Mouse (Mus musculus) CH12.LX (cell line): Measurements from ENCODE around the gene Sh3bgrl2. TPM values are rescaled to one million over a fixed set of nuclear protein-coding genes. Genes with fewer than 3 reads are reported as not detected.

ENCODE experiments used
- DNase-seq: peaks from one replicate; pipeline ENCODE4 v3.0.0-alpha.2; 2013; ENCODE audit errors: extremely low read depth
- H3K27ac ChIP-seq: 2 replicates; pipeline ENCODE4 v1.5.1; 2012; ENCODE audit warnings: low read depth, mild to moderate bottlenecking, control low read depth, moderate library complexity; ENCODE audit not compliant: insufficient read depth
- H3K27me3 ChIP-seq: replicated peaks from 2 replicates; pipeline ENCODE3; 2012; ENCODE audit warnings: inconsistent platforms
- H3K36me3 ChIP-seq, 2 experiments: replicated peaks in 1 of 2; 2 replicates each; pipeline versions ENCODE3 to v1.6.1; 2012; ENCODE audit warnings: inconsistent platforms in 1 of 2, low read length in 1 of 2, mild to moderate bottlenecking in 1 of 2, mixed read lengths in 1 of 2, moderate library complexity in 1 of 2; ENCODE audit not compliant: control insufficient read depth in 1 of 2, insufficient read depth in 1 of 2
- H3K4me1 ChIP-seq, 2 experiments: 2 replicates each; pipeline ENCODE4 v1.6.1; 2012; ENCODE audit warnings: inconsistent platforms in 1 of 2, moderate library complexity in 1 of 2; ENCODE audit not compliant: insufficient read depth in 2 of 2, control insufficient read depth in 1 of 2
- H3K4me2 ChIP-seq: 2 replicates; pipeline ENCODE4 v1.6.1; 2012; ENCODE audit warnings: low read depth, mild to moderate bottlenecking, control low read depth; ENCODE audit not compliant: poor library complexity, insufficient read depth, severe bottlenecking
- H3K4me3 ChIP-seq, 3 experiments: fragments of 150-350 bp in 1 of 3; sonication (generic) in 1 of 3; replicated peaks in 1 of 3; 2 replicates each; pipeline versions ENCODE3 to v1.5.1; 2011 to 2012; ENCODE audit warnings: low read depth in 2 of 3, low read length in 2 of 3, mild to moderate bottlenecking in 2 of 3, moderate library complexity in 2 of 3, control low read depth in 1 of 3, improper control_type of control experiment in 1 of 3, inconsistent platforms in 1 of 3, mixed read lengths in 1 of 3; ENCODE audit not compliant: poor library complexity in 1 of 3
- H3K79me2 ChIP-seq: replicated peaks from 2 replicates; pipeline ENCODE4 v1.6.1; 2012; ENCODE audit warnings: mild to moderate bottlenecking, moderate library complexity; ENCODE audit not compliant: control insufficient read depth, poor library complexity, insufficient read depth, severe bottlenecking; ENCODE audit errors: extremely low read depth
- H3K9ac ChIP-seq: 2 replicates; pipeline ENCODE4 v1.6.1; 2012; ENCODE audit warnings: low read depth, mild to moderate bottlenecking, control low read depth, moderate library complexity; ENCODE audit not compliant: insufficient read depth
- H3K9me3 ChIP-seq: replicated peaks from 2 replicates; pipeline ENCODE3; 2012; ENCODE audit warnings: low read length, inconsistent platforms, mixed read lengths
- CHD2 ChIP-seq: IDR thresholded peaks from 2 replicates; pipeline ENCODE4 v1.6.1; 2011; ENCODE audit warnings: low read length, improper control_type of control experiment
- HCFC1 ChIP-seq: IDR thresholded peaks from 2 replicates; pipeline ENCODE4 v1.6.1; 2012; ENCODE audit warnings: low read depth, mild to moderate bottlenecking, inconsistent platforms, low read length, improper control_type of control experiment
- IRF4 ChIP-seq: IDR thresholded peaks from 2 replicates; pipeline ENCODE4 v1.6.1; 2014; ENCODE audit warnings: low read depth, mild to moderate bottlenecking, inconsistent platforms, low read length, improper control_type of control experiment
- JUN ChIP-seq: IDR thresholded peaks from 2 replicates; pipeline ENCODE4 v1.6.1; 2011; ENCODE audit warnings: low read depth, mild to moderate bottlenecking, low read length, improper control_type of control experiment, moderate library complexity; ENCODE audit not compliant: insufficient read depth
- KAT2A ChIP-seq: IDR thresholded peaks from 2 replicates; pipeline ENCODE4 v1.6.1; 2012; ENCODE audit warnings: low read length, improper control_type of control experiment, inconsistent platforms; ENCODE audit not compliant: insufficient replicate concordance
- MAFK ChIP-seq: IDR thresholded peaks from 2 replicates; pipeline ENCODE4 v1.6.1; 2011; ENCODE audit warnings: low read length, improper control_type of control experiment; ENCODE audit not compliant: insufficient replicate concordance
- MAX ChIP-seq: IDR thresholded peaks from 2 replicates; pipeline ENCODE4 v1.6.1; 2011; ENCODE audit warnings: low read length, improper control_type of control experiment
- MAZ ChIP-seq: IDR thresholded peaks from 2 replicates; pipeline ENCODE4 v1.6.1; 2012; ENCODE audit warnings: low read depth, mild to moderate bottlenecking, inconsistent platforms, low read length, improper control_type of control experiment, moderate library complexity
- NRF1 ChIP-seq: IDR thresholded peaks from 2 replicates; pipeline ENCODE4 v1.6.1; 2014; ENCODE audit warnings: low read depth, mild to moderate bottlenecking, inconsistent platforms, low read length, improper control_type of control experiment, moderate library complexity
- POLR2A ChIP-seq: IDR thresholded peaks from 2 replicates; pipeline ENCODE4 v1.6.1; 2011; ENCODE audit warnings: low read depth, mild to moderate bottlenecking, improper control_type of control experiment, low read length
- RAD21 ChIP-seq: IDR thresholded peaks from 2 replicates; pipeline ENCODE4 v1.6.1; 2011; ENCODE audit warnings: low read depth, mild to moderate bottlenecking, low read length, improper control_type of control experiment, moderate library complexity
- SIN3A ChIP-seq: IDR thresholded peaks from 2 replicates; pipeline ENCODE4 v1.6.1; 2012; ENCODE audit warnings: low read length, improper control_type of control experiment, inconsistent platforms
- SMC3 ChIP-seq: IDR thresholded peaks from 2 replicates; pipeline ENCODE4 v1.6.1; 2011; ENCODE audit warnings: low read depth, low read length, improper control_type of control experiment
- TBP ChIP-seq: conservative IDR thresholded peaks from 2 replicates; pipeline ENCODE4 v1.6.1; 2011; ENCODE audit warnings: low read depth, low read length, improper control_type of control experiment
- UBTF ChIP-seq: IDR thresholded peaks from 2 replicates; pipeline ENCODE4 v1.6.1; 2012; ENCODE audit warnings: low read depth, mild to moderate bottlenecking, inconsistent platforms, low read length, improper control_type of control experiment, moderate library complexity
- USF1 ChIP-seq: IDR thresholded peaks from 2 replicates; pipeline ENCODE4 v1.6.1; 2014; ENCODE audit warnings: low read depth, mild to moderate bottlenecking, inconsistent platforms, low read length, improper control_type of control experiment
- ZKSCAN1 ChIP-seq: IDR thresholded peaks from 2 replicates; pipeline ENCODE4 v1.6.1; 2012; ENCODE audit warnings: low read depth, inconsistent platforms, low read length, improper control_type of control experiment, borderline replicate concordance
- ZNF384 ChIP-seq: IDR thresholded peaks from 2 replicates; pipeline ENCODE4 v1.6.1; 2012; ENCODE audit warnings: low read depth, low read length, improper control_type of control experiment, inconsistent platforms
- dilution Hi-C: fragments of 300-500 bp; cut with MboI; formaldehyde crosslinking; loops from 2 replicates; pipeline ENCODE4 v1.14.3; 2020; ENCODE audit warnings: low sequenced_read_pairs; ENCODE audit not compliant: extremely low pct_unique_long_range_greater_than_20kb, extremely low pct_ligation_motif_present
- in situ Hi-C: fragments of 300-500 bp; cut with MboI; formaldehyde crosslinking; loops from 3 replicates; pipeline ENCODE4 v1.14.3; 2019; ENCODE audit warnings: low sequenced_read_pairs, low pct_ligation_motif_present, low pct_unique_long_range_greater_than_20kb, mixed read lengths
- polyA plus RNA-seq: library from polyadenylated mRNA; unstranded; fragments of >175 nt; gene quantifications from 2 replicates; pipeline ENCODE4 v1.2.1, GENCODE M21; 2012; ENCODE audit warnings: low read depth; ENCODE audit not compliant: insufficient read length
- total RNA-seq, 2 experiments: library from RNA; depleted of rRNA; stranded (reverse); fragments of 300-350 nt in 1 of 2; fragments of >200 nt in 1 of 2; gene quantifications; 2 replicates each; pipeline ENCODE4 v1.2.3; 2012 to 2014

The Sh3bgrl2 gene
- total and polyA plus RNA-seq, 3 experiments = 0.04 to 0.27 (median 0.11) TPM

DNA sequence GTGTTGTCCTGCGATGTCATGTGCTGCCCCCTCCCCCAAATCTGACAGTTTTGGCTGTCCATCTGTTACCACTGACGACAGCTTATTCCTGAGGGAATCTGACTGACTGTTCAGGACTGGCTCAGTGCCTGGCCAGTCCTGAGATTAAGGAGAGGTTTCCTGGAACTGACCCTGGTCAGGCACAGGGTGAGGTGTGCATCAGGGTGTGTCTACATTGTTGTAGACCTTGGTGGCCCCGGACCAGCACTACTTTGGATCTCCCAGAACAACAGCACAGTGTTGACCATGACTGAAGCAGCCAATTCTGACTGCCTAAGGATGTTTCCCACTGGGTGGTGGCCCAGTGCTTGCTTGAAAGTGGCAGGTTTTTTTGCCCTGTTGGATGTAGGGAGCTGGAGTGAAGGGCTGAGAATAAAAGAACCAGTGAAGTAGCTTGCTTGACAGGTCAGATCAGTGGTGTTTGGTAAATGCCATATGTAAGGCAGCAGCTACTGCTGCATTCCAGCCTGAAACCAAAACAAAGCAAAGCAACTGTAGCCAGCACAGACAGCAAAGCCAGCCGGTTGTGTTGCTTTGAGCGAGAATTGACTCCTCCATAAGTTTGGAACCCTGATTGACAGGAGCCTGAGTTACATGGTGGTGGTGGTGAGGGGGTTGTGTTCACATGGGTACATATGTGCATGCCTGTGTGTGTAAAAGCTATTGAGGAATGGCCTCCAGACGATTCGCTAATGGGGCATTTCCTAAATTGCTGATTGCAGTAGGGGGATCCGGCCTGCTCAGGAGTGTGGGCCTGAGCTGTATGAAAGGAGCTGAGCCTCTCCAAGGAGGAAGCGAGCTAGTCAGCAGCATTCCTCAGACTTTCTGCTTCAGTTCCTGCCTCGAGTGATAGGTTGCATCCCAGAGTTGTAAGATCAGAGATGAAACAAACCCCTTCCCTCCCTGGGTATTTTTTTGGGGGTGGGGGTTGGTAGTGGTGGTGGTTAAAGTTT lies 8.9 kb downstream of the Sh3bgrl2 start:
- Histone ChIP-seq H3K27ac (no peak overlapping the region), H3K4me1 (peaks cover under 1 to 14% of the 10 kb centered on the region in 2 experiments; a peak in 2 of 4 replicates), H3K36me3 (no peaks in the 10 kb centered on the region), H3K9ac (no peak overlapping the region), H3K27me3 (no peaks in the 10 kb centered on the region), H3K79me2 (no peaks in the 10 kb centered on the region), H3K4me3 (no peak overlapping the region), H3K4me2 (no peak overlapping the region), H3K9me3 (no peaks in the 10 kb centered on the region)
- DNase-seq = no peak
- in situ Hi-C loops (no loop called here), dilution Hi-C loops (no loop called here)
- TF ChIP-seq TBP (no peak), HCFC1 (no peak), USF1 (no peak), IRF4 (no peak), UBTF (no peak), CHD2 (no peak), SIN3A (no peak), MAFK (no peak), MAZ (no peak), ZKSCAN1 (no peak), ZNF384 (no peak), NRF1 (no peak), KAT2A (no peak), POLR2A (no peak), JUN (no peak), RAD21 (no peak), MAX (no peak)

DNA sequence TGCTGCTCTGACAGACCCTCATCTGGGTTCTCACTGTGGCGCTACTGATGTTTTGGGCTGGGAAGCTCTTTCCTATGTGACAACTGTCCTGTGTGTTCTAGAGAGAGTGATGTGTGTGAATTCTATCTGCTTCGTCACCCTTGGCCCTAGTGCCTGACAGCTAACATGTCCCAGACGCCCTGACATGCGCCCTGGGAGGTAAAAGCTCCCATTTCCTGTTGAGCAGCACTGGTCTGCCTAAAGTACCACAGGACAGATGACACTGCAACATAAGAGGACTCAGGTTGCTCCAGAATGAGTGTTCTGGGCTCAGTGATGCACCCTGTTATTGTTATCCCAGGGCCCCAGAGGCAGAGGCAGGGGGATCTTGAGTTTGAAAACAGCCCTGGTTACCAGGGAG lies 12.5 kb downstream of the Sh3bgrl2 start:
- no peaks in the 10 kb centered on the region for H3K27me3 ChIP-seq
- H3K9me3 ChIP-seq = no peaks in the 10 kb centered on the region
- in situ Hi-C loops (no loop called here), dilution Hi-C loops (no loop called here)
- TF ChIP-seq NRF1 (no peak), USF1 (no peak), CHD2 (no peak), UBTF (no peak), SMC3 (no peak)
- H3K4me1 ChIP-seq = peaks cover 7 to 36% of the 10 kb centered on the region in 2 experiments
- DNase-seq = no peak
- no peak overlapping the region for H3K9ac ChIP-seq
- H3K36me3 ChIP-seq = no peaks in the 10 kb centered on the region
- H3K79me2 ChIP-seq = no peaks in the 10 kb centered on the region
- no peak overlapping the region for H3K4me3 ChIP-seq
- no peak overlapping the region for H3K27ac ChIP-seq
- H3K4me2 ChIP-seq = no peak overlapping the region
